Mouse (Mus musculus) layer of hippocampus, postnatal 25 days (tissue): ENCODE data around the gene Vmn1r199. TPM values are rescaled to one million over a fixed set of nuclear protein-coding genes. Genes with fewer than 3 reads are reported as not detected.
"Not testable (repeated sequence)": the region's sequence is repeated elsewhere in the genome, so short reads cannot be mapped to it uniquely, and the experiment has no call there.

Experiments used
- DNase-seq, 2 experiments: peaks; one replicate each; pipeline ENCODE4 v3.0.0; 2022; ENCODE audit warnings: mixed read lengths in 2 of 2, low spot score in 1 of 2; ENCODE audit errors: extremely low spot score in 1 of 2
- total RNA-seq, 2 experiments: library from RNA; stranded (reverse); gene quantifications; 2 replicates each; pipeline ENCODE4 v1.2.3; 2021

Gene Vmn1r199
- total RNA-seq = not detected

- DNase-seq = no peak
Measured at GRCm38 (mm10) chr13:22379518-22379917, at the start of gene Vmn1r199. Gene Vmn1r199, plus strand, starts transcription at chr13:22379818.

DNA sequence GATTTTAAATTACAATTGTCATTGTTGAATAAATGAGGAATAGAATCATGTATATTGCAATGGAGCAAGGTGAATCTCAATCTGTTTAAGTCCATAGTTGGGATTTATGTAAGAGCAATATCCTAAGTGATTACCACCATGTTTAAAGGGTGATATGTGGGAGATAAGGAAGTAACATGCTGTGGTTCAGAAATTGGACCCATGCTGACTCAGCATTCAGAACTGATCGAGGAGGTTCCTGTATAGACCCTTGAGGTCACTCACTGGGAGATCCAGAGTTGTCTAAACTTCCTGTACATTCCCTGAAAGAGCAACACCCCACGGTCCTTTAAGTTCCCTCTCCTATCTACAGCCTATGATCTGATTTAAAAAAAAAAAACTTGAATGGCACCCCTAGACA lies 46.3 kb upstream of the Vmn1r199 start:
- DNase-seq = no peak

- no peak for DNase-seq
Measured at GRCm38 (mm10) chr13:22335565-22335964, 44.1 kb upstream of the Vmn1r199 start.

GRCm38 (mm10) chr13:22350064-22350463 lies 29.6 kb upstream of the Vmn1r199 start, which contains the start of gene Vmn1r198:
Gene Vmn1r198, plus strand, starts transcription at chr13:22350364.
- DNase-seq = no peak

DNA sequence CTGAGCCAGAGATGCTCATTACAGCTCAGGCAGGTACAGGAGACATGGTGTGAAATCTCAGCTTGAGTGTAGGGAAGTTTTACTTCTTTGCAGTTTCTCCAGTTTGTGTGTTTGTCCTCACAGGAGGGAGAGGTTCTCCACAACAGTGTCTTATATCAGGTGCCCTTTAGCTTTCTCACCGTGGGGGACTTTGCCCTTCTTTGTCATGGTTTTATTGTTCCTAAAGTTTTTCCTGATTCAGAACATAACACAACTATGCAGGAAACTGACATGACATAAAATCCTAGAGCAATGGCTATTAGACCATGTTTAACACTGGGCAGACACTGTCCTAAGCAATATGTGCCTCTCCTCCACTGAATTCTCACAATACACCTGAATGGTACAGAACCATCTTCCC lies 28.8 kb upstream of the Vmn1r199 start:
- DNase-seq = no peak

DNA sequence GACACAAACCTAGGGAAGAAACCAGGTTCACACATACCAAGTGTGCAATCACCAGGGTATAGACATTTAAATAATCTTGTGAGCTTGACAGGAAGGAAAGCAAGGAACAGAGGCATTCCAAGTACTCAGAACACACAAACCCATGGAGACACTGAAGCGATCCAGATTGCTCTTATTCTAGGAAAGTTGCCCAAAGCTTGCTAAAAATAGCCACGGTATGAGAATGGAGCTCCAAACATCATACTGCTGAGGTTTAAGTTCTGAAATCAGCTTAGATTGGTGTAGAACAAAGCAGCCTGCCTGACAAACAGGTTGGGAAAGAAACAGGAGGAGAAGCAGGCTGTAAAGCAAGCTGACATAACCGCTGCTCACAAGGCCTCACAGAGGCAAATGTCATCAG lies 1.5 kb downstream of the Vmn1r199 start:
- DNase-seq = not testable (repeated sequence)

- no peak for DNase-seq
Measured at GRCm38 (mm10) chr13:22383401-22383800, 3.8 kb downstream of the Vmn1r199 start.

GRCm38 (mm10) chr13:22387050-22387449 lies 7.4 kb downstream of the Vmn1r199 start:
- no peak for DNase-seq

- no peak for DNase-seq
Measured at GRCm38 (mm10) chr13:22390073-22390472, 10.5 kb downstream of the Vmn1r199 start, which contains the start of gene Vmn1r200. Gene Vmn1r200, plus strand, starts transcription at chr13:22390373.

DNA sequence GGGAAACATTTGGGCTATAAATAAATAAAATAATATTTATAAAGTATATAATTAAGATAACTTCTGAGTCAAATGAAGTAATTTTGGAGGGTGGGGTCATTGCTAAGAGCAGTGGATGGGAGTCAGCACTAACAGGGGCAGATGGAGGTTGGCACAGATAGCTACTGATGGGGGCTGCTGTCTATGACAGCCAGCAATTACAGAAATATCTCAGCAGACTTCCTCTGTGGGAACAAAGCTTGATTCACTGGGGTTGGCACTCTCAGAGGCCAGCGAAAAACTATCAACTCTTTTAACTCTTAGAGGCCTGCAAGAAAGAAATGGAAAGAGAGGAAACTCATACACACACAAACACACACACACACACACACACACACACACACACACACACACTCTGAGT lies 23.4 kb downstream of the Vmn1r199 start:
- no peak for DNase-seq

Other genes starting within 250 kb of the Vmn1r199 start
- gene Vmn1r191, start 195.8 kb upstream of the Vmn1r199 start, total RNA-seq = not detected
- not detected for gene Vmn1r192, start 188.7 kb upstream of the Vmn1r199 start, total RNA-seq
- gene Vmn1r193, start 156.7 kb upstream of the Vmn1r199 start, total RNA-seq = not detected
- gene Vmn1r194, start 135.6 kb upstream of the Vmn1r199 start, total RNA-seq = not detected
- not detected for gene Vmn1r195, start 109.3 kb upstream of the Vmn1r199 start, total RNA-seq
- not detected for gene Vmn1r196, start 89.9 kb upstream of the Vmn1r199 start, total RNA-seq
- not detected for gene Vmn1r197, start 55.2 kb upstream of the Vmn1r199 start, total RNA-seq
- gene Vmn1r198, start 29.5 kb upstream of the Vmn1r199 start, total RNA-seq = not detected
- gene Vmn1r200, start 10.6 kb downstream of the Vmn1r199 start, total RNA-seq = not detected
- gene Vmn1r201, start 92.1 kb downstream of the Vmn1r199 start, total RNA-seq = not detected
- gene Vmn1r202, start 125.6 kb downstream of the Vmn1r199 start, total RNA-seq = under 1 TPM in 1 of 2 experiments, not detected in 1; 0.07 TPM
- not detected for gene Vmn1r203, start 138.3 kb downstream of the Vmn1r199 start, total RNA-seq
- gene Vmn1r204, start 173.4 kb downstream of the Vmn1r199 start, total RNA-seq = not detected
- not detected for gene Vmn1r205, start 213.2 kb downstream of the Vmn1r199 start, total RNA-seq
- not detected for gene Vmn1r206, start 244.4 kb downstream of the Vmn1r199 start, total RNA-seq